ENCODE assay signal across 11 mouse cellular contexts in the genomic region with DNA sequence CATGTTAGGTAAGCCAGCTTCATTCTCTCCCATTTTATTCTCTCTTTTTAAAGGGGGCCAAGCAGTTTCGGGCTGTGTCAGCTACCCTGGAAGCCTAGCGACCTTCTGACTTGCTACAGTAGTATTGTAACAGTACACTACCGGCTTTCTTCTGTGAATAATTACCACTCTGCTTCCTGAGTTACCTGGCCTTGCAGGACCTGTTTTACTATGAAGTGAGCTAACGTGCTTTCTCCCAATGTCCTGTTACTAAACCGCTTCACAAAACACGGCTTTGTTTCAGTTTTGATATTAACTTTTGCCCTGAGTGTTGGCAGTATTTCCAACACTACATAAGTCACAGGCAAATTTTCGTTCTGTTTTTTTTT.
DNase-seq lines count a peak whose midpoint lies in the region; ATAC-seq and TF ChIP-seq lines count a peak whose summit lies in the region.
"Had no signal": no experiment of that assay in that cellular context is flagged by ENCODE, and none has a peak within 500 bp of the region (broad histone marks: within the 10 kb centered on the region; RNA-seq: fewer than 3 reads in every experiment).

No protein-coding gene starts in this region.

- WGBS in hindbrain, embryonic 12.5 days: 70% methylated on average over 7 of the region's 7 CpGs
- 78% methylated on average over 7 of the region's 7 CpGs for WGBS in hindbrain, embryonic 13.5 days
- WGBS in intestine, embryonic 15.5 days: 45% methylated on average over 7 of the region's 7 CpGs
- 64% methylated on average over 7 of the region's 7 CpGs for WGBS in liver, embryonic 11.5 days
- WGBS in small intestine, adult 2 months: 20% methylated on average over 7 of the region's 7 CpGs

- TF ChIP-seq CTCF in small intestine, adult 2 months (IDR thresholded peaks at IDR 0.05; ENCODE audit: extremely low read depth, insufficient read length, insufficient replicate concordance, low read depth, low read length): no peak

- no peak overlapping the region for H3K4me3 ChIP-seq in hindbrain, embryonic 12.5 days
- H3K4me3 ChIP-seq in hindbrain, embryonic 13.5 days: no peak overlapping the region
- H3K4me3 ChIP-seq in intestine, embryonic 15.5 days (replicated peaks): peak overlapping the region; percentile 33
- H3K4me3 ChIP-seq in liver, embryonic 11.5 days (ENCODE audit: low read depth, low read length): no peak overlapping the region
- H3K4me3 ChIP-seq in small intestine, adult 2 months (ENCODE audit: low read depth, low read length): peak overlapping the region; percentile 43; the same call in 1 of the 2 replicates
- H3K4me3 ChIP-seq: forebrain, embryonic 15.5 days had no signal

- no peak for TF ChIP-seq POLR2A in small intestine, adult 2 months (IDR thresholded peaks at IDR 0.05; ENCODE audit: low read depth, low read length)

- H3K4me1 ChIP-seq in hindbrain, embryonic 12.5 days: no peaks in the 10 kb centered on the region
- no peaks in the 10 kb centered on the region for H3K4me1 ChIP-seq in hindbrain, embryonic 13.5 days (replicated peaks)
- H3K4me1 ChIP-seq in intestine, embryonic 15.5 days (replicated peaks): no peaks in the 10 kb centered on the region
- H3K4me1 ChIP-seq in liver, embryonic 11.5 days (replicated peaks; ENCODE audit: control insufficient read depth, insufficient read depth, low read length): no peaks in the 10 kb centered on the region
- H3K4me1 ChIP-seq in small intestine, adult 2 months (ENCODE audit: control insufficient read depth, insufficient read depth, insufficient read length, low read length): no peaks in the 10 kb centered on the region
- H3K4me1 ChIP-seq: forebrain, embryonic 15.5 days had no signal

- DNase-seq in liver, embryonic 11.5 days (ENCODE audit: low spot score): no peak
- DNase-seq in c-Kit-positive CD71-positive TER-119-positive erythroid progenitor cells, embryonic 14.5 days (ENCODE audit: low spot score): no peak
- DNase-seq: cerebellum, adult 11-12 months had no signal

- no peaks in the 10 kb centered on the region for H3K27me3 ChIP-seq in hindbrain, embryonic 12.5 days
- H3K27me3 ChIP-seq in hindbrain, embryonic 13.5 days: no peaks in the 10 kb centered on the region
- no peaks in the 10 kb centered on the region for H3K27me3 ChIP-seq in intestine, embryonic 15.5 days (replicated peaks)
- H3K27me3 ChIP-seq in liver, embryonic 11.5 days (replicated peaks; ENCODE audit: control insufficient read depth, insufficient read depth, low read length): no peaks in the 10 kb centered on the region
- no peaks in the 10 kb centered on the region for H3K27me3 ChIP-seq in small intestine, adult 2 months (ENCODE audit: control insufficient read depth, insufficient read depth, low read length)
- H3K27me3 ChIP-seq: forebrain, embryonic 15.5 days had no signal

- H3K9ac ChIP-seq in hindbrain, embryonic 12.5 days: no peak overlapping the region
- H3K9ac ChIP-seq in hindbrain, embryonic 13.5 days: no peak overlapping the region
- H3K9ac ChIP-seq in intestine, embryonic 15.5 days: 0 out of 2 replicates have a peak overlapping the region, but pooled peaks have one; percentile 34
- no peak overlapping the region for H3K9ac ChIP-seq in liver, embryonic 11.5 days (ENCODE audit: low read depth, low read length)
- H3K9ac ChIP-seq: forebrain, embryonic 15.5 days had no signal

- 0 out of 2 replicates have a peak overlapping the region, but pooled peaks have one; percentile 17 for H3K27ac ChIP-seq in hindbrain, embryonic 12.5 days
- H3K27ac ChIP-seq in hindbrain, embryonic 13.5 days: no peak overlapping the region
- H3K27ac ChIP-seq in intestine, embryonic 15.5 days: peak overlapping the region; percentile 80
- no peak overlapping the region for H3K27ac ChIP-seq in liver, embryonic 11.5 days (ENCODE audit: low read depth, low read length)
- peak overlapping the region; percentile 34 for H3K27ac ChIP-seq in small intestine, adult 2 months (ENCODE audit: insufficient read depth, low read depth, low read length)
- H3K27ac ChIP-seq: forebrain, embryonic 15.5 days; hindbrain, postnatal 0 days had no signal

- H3K36me3 ChIP-seq in hindbrain, embryonic 12.5 days: no peaks in the 10 kb centered on the region
- no peaks in the 10 kb centered on the region for H3K36me3 ChIP-seq in hindbrain, embryonic 13.5 days
- H3K36me3 ChIP-seq in intestine, embryonic 15.5 days: no peaks in the 10 kb centered on the region
- H3K36me3 ChIP-seq in liver, embryonic 11.5 days (ENCODE audit: control insufficient read depth, insufficient read depth, low read length): no peaks in the 10 kb centered on the region
- H3K36me3 ChIP-seq in small intestine, adult 2 months (ENCODE audit: control insufficient read depth, insufficient read depth, low read length): no peaks in the 10 kb centered on the region
- H3K36me3 ChIP-seq: forebrain, embryonic 15.5 days had no signal

- H3K9me3 ChIP-seq in hindbrain, embryonic 12.5 days (replicated peaks): no peaks in the 10 kb centered on the region
- no peaks in the 10 kb centered on the region for H3K9me3 ChIP-seq in hindbrain, embryonic 13.5 days
- no peaks in the 10 kb centered on the region for H3K9me3 ChIP-seq in intestine, embryonic 15.5 days
- H3K9me3 ChIP-seq in liver, embryonic 11.5 days (ENCODE audit: control insufficient read depth, low read length): no peaks in the 10 kb centered on the region
- H3K9me3 ChIP-seq: forebrain, embryonic 15.5 days had no signal

- ATAC-seq in hindbrain, embryonic 12.5 days (ENCODE audit: low FRiP score): no peak
- ATAC-seq in hindbrain, embryonic 13.5 days (ENCODE audit: low FRiP score): no peak
- peak; percentile 92 for ATAC-seq in intestine, embryonic 15.5 days
- ATAC-seq in liver, embryonic 11.5 days (replicated peaks; ENCODE audit: low FRiP score): no peak; the same call in 1 of the 2 replicates
- no peak for ATAC-seq in granulocyte monocyte progenitor cell, adult 5-6 weeks (replicated peaks; ENCODE audit: poor library complexity, severe bottlenecking)
- no peak for ATAC-seq in cerebellum, adult (ENCODE audit: insufficient number of reproducible peaks, low FRiP score, low TSS enrichment)
- ATAC-seq: forebrain, embryonic 15.5 days; hindbrain, postnatal 0 days had no signal

- H3K4me2 ChIP-seq in hindbrain, embryonic 12.5 days (replicated peaks): no peak overlapping the region
- no peak overlapping the region for H3K4me2 ChIP-seq in hindbrain, embryonic 13.5 days
- H3K4me2 ChIP-seq in intestine, embryonic 15.5 days (replicated peaks): peak overlapping the region; percentile 48
- H3K4me2 ChIP-seq in liver, embryonic 11.5 days: peak overlapping the region; percentile 40
- H3K4me2 ChIP-seq: forebrain, embryonic 15.5 days had no signal

Comparison
In these comparisons a context has a peak if more than half of its experiments do, and no peak if none do; other contexts are left out.
1. H3K27ac ChIP-seq: peak in hindbrain, embryonic 12.5 days (single experiment), intestine, embryonic 15.5 days (single experiment) and small intestine, adult 2 months (single experiment); none in hindbrain, embryonic 13.5 days (single experiment) and liver, embryonic 11.5 days (single experiment).
2. H3K4me2 ChIP-seq: peak in intestine, embryonic 15.5 days (single experiment) and liver, embryonic 11.5 days (single experiment); none in hindbrain, embryonic 12.5 days (single experiment) and hindbrain, embryonic 13.5 days (single experiment).
3. H3K4me3 ChIP-seq: peak in intestine, embryonic 15.5 days (single experiment) and small intestine, adult 2 months (single experiment); none in hindbrain, embryonic 12.5 days (single experiment), hindbrain, embryonic 13.5 days (single experiment) and liver, embryonic 11.5 days (single experiment).